Mouse (Mus musculus) midbrain, embryonic 11.5 days (tissue): ENCODE results near the gene Hspb6. TPM values are rescaled to one million over a fixed set of nuclear protein-coding genes. Genes with fewer than 3 reads are reported as not detected.

Experiments
- ATAC-seq: fragments of 200-750 bp; cut with Nextera tagmentation; 2 replicates; pipeline ENCODE4 v1.8.0; 2017; ENCODE audit warnings: moderate TSS enrichment, moderate library complexity; ENCODE audit not compliant: low FRiP score
- DNase-seq: peaks from one replicate; pipeline ENCODE4 v3.0.0; 2015; ENCODE audit warnings: low spot score; ENCODE audit errors: missing footprints
- H3K27ac ChIP-seq: fragments of 300-500 bp; sonication (generic); 2 replicates; pipeline ENCODE4 v1.5.1; 2014; ENCODE audit warnings: low read depth, low read length
- H3K27me3 ChIP-seq: fragments of 300-500 bp; sonication (generic); 2 replicates; pipeline ENCODE4 v1.6.1; 2014; ENCODE audit warnings: mild to moderate bottlenecking, low read length, moderate library complexity, mixed read lengths; ENCODE audit not compliant: control insufficient read depth, insufficient read depth
- H3K36me3 ChIP-seq: fragments of 300-500 bp; sonication (generic); 2 replicates; pipeline ENCODE4 v1.6.1; 2014; ENCODE audit warnings: mild to moderate bottlenecking, low read length, moderate library complexity, mixed read lengths; ENCODE audit not compliant: control insufficient read depth, insufficient read depth
- H3K4me1 ChIP-seq: fragments of 300-500 bp; sonication (generic); 2 replicates; pipeline ENCODE4 v1.6.1; 2014; ENCODE audit warnings: low read length; ENCODE audit not compliant: control insufficient read depth, insufficient read depth
- H3K4me2 ChIP-seq: fragments of 300-500 bp; sonication (generic); 2 replicates; pipeline ENCODE4 v1.6.1; 2014; ENCODE audit warnings: mild to moderate bottlenecking, moderate library complexity
- H3K4me3 ChIP-seq: fragments of 300-500 bp; sonication (generic); 2 replicates; pipeline ENCODE4 v1.5.1; 2014; ENCODE audit warnings: low read depth, low read length
- H3K9ac ChIP-seq: fragments of 300-500 bp; sonication (generic); 2 replicates; pipeline ENCODE4 v1.6.1; 2014; ENCODE audit warnings: low read length
- H3K9me3 ChIP-seq: fragments of 300-500 bp; sonication (generic); 2 replicates; pipeline ENCODE4 v1.6.1; 2016; ENCODE audit warnings: low read length; ENCODE audit not compliant: control insufficient read depth
- WGBS: fragments of 180-500 bp; shearing (Covaris S2); extraction: QIAGEN DNeasy Blood & Tissue Kit; methylation state at CpG from one replicate; pipeline ENCODE4 v1.1.7; 2014; 5-methylcytosine and 5-hydroxymethylcytosine counted together
- polyA plus RNA-seq: library from polyadenylated mRNA; unstranded; fragments of >200 nt; fragmentation: Nextera tagmentation; extraction: Ambion mirVana; gene quantifications from 2 replicates; pipeline ENCODE4 v1.2.1, GENCODE M21; 2014

Gene Hspb6
- polyA plus RNA-seq, 1 experiment from 2014 or later, result 4.2 TPM

DNA sequence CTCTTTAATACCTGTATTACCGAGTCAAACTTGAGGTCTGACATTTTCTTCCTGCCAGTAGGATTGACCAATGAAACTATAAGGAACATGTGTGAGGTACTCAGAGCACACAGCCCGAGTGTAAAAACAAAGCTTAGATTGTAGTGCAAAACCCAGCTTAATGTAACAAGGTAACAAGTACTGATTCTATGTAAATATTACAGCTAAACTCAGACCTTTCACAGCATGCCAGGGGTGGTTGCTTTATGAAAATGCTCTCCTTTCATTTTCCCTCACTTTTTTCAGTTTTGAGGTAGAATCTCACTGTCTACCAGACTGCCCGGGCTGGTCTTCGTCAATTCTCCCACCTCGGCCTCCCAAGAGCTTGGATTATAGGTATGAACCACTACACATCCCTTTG lies 44.1 kb downstream of the Hspb6 start:
- Histone ChIP-seq H3K4me2 (no peak overlapping the region), H3K36me3 (no peaks in the 10 kb centered on the region), H3K9ac (no peak overlapping the region), H3K27me3 (no peaks in the 10 kb centered on the region), H3K4me3 (no peak overlapping the region), H3K27ac (no peak overlapping the region), H3K4me1 (no peaks in the 10 kb centered on the region), H3K9me3 (no peaks in the 10 kb centered on the region)
- no peak for ATAC-seq
- 85% methylated on average over 5 of the region's 5 CpGs for WGBS
- no peak for DNase-seq

DNA sequence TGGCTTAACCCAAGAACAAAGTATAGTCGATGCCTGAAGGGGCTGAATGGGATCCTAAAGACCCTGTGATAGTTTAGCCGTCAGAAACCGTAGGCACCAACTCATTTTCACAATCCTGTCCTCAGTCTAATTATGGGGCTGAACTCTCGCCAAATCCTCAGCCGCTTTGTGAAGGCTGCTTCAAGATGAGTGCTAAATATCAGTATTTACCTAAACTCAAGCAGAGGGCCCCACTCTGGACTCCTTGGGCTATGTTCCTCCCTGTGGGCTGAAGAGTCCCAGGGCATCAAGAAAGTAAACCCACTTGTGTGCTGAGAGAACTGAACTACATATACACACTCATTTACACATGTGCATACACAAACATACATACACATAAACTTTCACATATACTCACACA lies 44.8 kb downstream of the Hspb6 start:
- Histone ChIP-seq H3K4me3 (no peak overlapping the region), H3K27me3 (no peaks in the 10 kb centered on the region), H3K9me3 (no peaks in the 10 kb centered on the region), H3K9ac (no peak overlapping the region), H3K4me2 (no peak overlapping the region), H3K36me3 (no peaks in the 10 kb centered on the region), H3K4me1 (no peaks in the 10 kb centered on the region), H3K27ac (no peak overlapping the region)
- ATAC-seq (no peak), DNase-seq (peak; percentile 26)
- WGBS, result 80% methylated on average over 5 of the region's 5 CpGs

DNA sequence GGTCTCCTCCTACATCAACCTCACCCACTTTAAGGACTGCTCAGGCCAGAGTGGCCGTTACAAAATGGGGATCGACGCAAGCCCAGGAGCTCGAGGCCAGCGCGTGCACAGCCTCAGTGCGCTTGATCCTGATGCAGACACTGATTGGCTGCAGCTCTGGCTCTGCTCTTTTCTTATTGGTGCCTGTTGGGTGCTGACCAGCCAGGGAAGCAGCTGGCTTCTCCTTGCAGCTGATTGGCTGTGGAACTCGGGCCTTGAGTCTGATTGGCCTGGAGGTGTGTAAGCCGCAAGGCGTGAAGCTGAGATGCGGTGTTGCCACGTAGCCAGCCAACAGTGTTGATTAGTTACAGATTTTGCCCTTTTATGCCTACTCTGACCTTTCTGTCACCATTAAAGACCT lies 46.8 kb downstream of the Hspb6 start, which contains the start of gene Zbtb32:
Zbtb32 (minus strand) TSS at position 124 of the 400 bp plus-strand sequence.
- H3K9me3 ChIP-seq, result no peaks in the 10 kb centered on the region
- H3K36me3 ChIP-seq, result no peaks in the 10 kb centered on the region
- DNase-seq (peak; percentile 39), ATAC-seq (no peak)
- H3K9ac ChIP-seq, result no peak within 1 kb of the TSS
- no peak within 1 kb of the TSS for H3K27ac ChIP-seq
- WGBS, result 94% methylated on average over 12 of the region's 12 CpGs
- no peaks in the 10 kb centered on the region for H3K27me3 ChIP-seq
- no peaks in the 10 kb centered on the region for H3K4me1 ChIP-seq
- peak within 1 kb of the TSS; percentile 9; the same call in 1 of the 2 replicates for H3K4me2 ChIP-seq
- no peak within 1 kb of the TSS for H3K4me3 ChIP-seq

DNA sequence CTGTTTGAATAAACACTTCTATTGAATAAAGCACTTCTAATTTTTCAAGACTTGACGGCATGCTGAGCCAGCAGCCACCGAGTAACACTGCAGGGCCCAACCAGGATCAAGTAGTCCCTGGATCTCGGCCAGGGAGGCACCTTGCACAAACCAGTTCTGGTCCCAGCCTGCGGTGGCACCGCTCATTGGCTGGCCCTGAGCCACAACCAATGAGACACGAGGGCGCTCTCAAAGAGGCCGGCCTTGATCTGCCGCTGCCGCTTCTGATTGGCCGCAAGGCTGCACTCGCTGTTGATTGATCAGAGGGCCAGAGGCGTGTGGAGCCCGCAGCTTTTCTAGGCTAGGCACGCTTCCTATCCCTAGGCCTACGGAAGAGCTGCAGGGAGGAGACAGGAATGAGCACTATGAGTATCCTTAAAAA lies 48.0 kb downstream of the Hspb6 start:
- no peak overlapping the region for H3K9ac ChIP-seq
- DNase-seq, result peak; percentile 89
- H3K27me3 ChIP-seq, result no peaks in the 10 kb centered on the region
- no peak overlapping the region for H3K27ac ChIP-seq
- H3K4me1 ChIP-seq, result no peaks in the 10 kb centered on the region
- ATAC-seq, result peak; percentile 99
- H3K36me3 ChIP-seq, result no peaks in the 10 kb centered on the region
- 2% methylated on average over 16 of the region's 16 CpGs for WGBS
- peak overlapping the region; percentile 15; the same call in 1 of the 2 replicates for H3K4me2 ChIP-seq
- no peaks in the 10 kb centered on the region for H3K9me3 ChIP-seq
- H3K4me3 ChIP-seq, result no peak overlapping the region

DNA sequence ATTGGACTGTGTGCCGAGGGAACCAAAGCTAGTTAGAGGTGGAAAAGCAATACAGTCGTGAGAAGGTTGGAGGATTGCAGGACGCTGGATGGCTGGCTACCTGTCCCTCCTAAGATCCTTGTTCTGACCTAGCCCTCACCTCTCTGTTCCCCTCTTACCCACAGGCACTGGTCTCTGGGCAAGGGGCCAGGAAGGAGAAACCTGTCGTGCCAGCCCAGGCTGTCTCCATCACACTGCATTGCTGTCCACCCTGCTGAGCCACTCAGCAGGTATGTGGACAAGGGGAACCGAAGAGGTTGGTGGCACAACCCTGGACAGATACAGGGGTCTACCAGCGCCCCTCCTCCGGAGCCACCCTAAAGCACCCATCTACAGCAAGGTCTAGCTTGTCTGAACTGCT lies 48.7 kb downstream of the Hspb6 start:
- 68% methylated on average over 7 of the region's 7 CpGs for WGBS
- no peaks in the 10 kb centered on the region for H3K4me1 ChIP-seq
- H3K9me3 ChIP-seq, result no peaks in the 10 kb centered on the region
- H3K27ac ChIP-seq, result no peak overlapping the region
- no peaks in the 10 kb centered on the region for H3K36me3 ChIP-seq
- H3K9ac ChIP-seq, result peak overlapping the region; percentile 22; the same call in 1 of the 2 replicates
- no peak overlapping the region for H3K4me3 ChIP-seq
- no peak overlapping the region for H3K4me2 ChIP-seq
- no peaks in the 10 kb centered on the region for H3K27me3 ChIP-seq
- ATAC-seq (no peak), DNase-seq (no peak)

DNA sequence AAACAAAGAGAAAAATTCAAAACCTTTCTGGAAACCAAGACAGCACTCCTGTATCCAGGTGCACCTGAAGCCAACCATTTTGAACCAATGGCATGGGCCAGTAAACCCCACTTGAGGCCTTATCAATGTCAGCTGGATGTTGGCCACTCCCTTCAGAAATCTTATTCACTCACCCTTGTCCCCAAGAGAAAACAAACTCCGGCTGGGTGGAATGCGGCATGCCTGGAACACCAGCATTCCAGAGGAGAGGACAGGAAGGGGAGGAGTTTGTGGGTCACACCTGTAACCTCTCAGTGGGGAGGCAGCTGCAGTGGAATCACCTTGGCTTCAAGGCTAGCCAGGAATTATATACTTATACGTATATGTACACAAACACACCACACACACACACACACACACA lies 50.6 kb downstream of the Hspb6 start:
- H3K4me1 ChIP-seq, result no peaks in the 10 kb centered on the region
- peak; percentile 19 for DNase-seq
- 50% methylated on average over 3 of the region's 3 CpGs for WGBS

DNA sequence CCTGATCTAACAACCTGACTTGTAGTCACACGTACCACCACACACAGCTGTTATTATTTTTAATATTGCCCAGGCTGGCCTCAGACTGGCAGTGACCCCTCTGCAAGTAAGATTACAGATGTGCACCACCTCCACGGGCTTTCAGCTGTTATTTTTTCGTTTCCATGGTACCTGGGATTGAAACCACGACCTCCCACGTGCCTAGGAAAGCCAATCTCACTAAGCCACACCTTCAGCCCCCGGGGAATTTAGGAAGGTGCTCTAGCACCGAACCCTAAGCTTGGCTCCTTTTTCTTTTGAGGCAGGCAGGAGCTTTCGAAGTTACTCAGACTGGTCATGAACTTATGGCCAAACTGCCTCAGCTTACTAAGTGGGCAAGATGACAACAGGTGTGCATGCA lies 52.4 kb downstream of the Hspb6 start:
- no peaks in the 10 kb centered on the region for H3K36me3 ChIP-seq
- no peak for DNase-seq
- 64% methylated on average over 8 of the region's 8 CpGs for WGBS
- H3K4me3 ChIP-seq, result no peak overlapping the region
- no peaks in the 10 kb centered on the region for H3K4me1 ChIP-seq
- no peaks in the 10 kb centered on the region for H3K27me3 ChIP-seq
- no peaks in the 10 kb centered on the region for H3K9me3 ChIP-seq
- no peak overlapping the region for H3K9ac ChIP-seq
- no peak overlapping the region for H3K27ac ChIP-seq
- no peak for ATAC-seq
- no peak overlapping the region for H3K4me2 ChIP-seq

More for the DNA sequence above, 50.6 kb downstream of the Hspb6 start:
- H3K9ac ChIP-seq, result no peak overlapping the region
- no peak overlapping the region for H3K27ac ChIP-seq
- no peak overlapping the region for H3K4me2 ChIP-seq
- no peak overlapping the region for H3K4me3 ChIP-seq
- ATAC-seq, result no peak
- H3K9me3 ChIP-seq, result no peaks in the 10 kb centered on the region
- no peaks in the 10 kb centered on the region for H3K36me3 ChIP-seq
- no peaks in the 10 kb centered on the region for H3K27me3 ChIP-seq

DNA sequence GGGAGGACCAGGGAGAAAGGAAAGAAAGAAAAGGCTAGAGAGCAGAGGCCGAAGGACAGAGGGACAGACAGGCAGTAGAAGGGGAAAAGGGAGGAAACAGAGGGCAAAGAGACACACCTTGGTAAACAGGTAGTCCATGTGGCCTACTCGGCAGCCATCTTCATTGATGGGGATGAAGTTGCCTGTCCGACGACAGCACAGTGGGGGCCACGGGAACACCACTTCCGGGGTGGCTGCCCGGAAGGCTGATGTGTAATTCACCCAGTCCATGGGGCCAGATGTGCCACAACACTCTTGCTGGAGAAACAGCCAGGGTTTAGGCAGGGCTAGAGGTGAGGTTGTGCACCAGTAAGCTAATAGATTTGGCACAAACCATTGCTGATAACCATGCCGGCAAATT lies 53.0 kb downstream of the Hspb6 start:
- no peak for ATAC-seq
- no peak for DNase-seq
- Histone ChIP-seq H3K9me3 (no peaks in the 10 kb centered on the region), H3K27ac (no peak overlapping the region), H3K9ac (no peak overlapping the region), H3K4me1 (no peaks in the 10 kb centered on the region), H3K27me3 (no peaks in the 10 kb centered on the region), H3K4me2 (no peak overlapping the region), H3K36me3 (no peaks in the 10 kb centered on the region), H3K4me3 (no peak overlapping the region)
- 89% methylated on average over 8 of the region's 8 CpGs for WGBS
